Mouse (Mus musculus) heart, postnatal 0 days (tissue): ENCODE data around the gene Chrm3.

Experiments
- CTCF ChIP-seq: IDR thresholded peaks from 2 replicates; pipeline ENCODE4 v1.5.1; 2016; ENCODE audit warnings: antibody characterized with exemption, control low read depth, low read depth
- EP300 ChIP-seq: IDR thresholded peaks from 2 replicates; pipeline ENCODE4 v1.6.1; 2016; ENCODE audit warnings: antibody characterized with exemption, low read depth

- no peak for TF ChIP-seq CTCF
- no peak for TF ChIP-seq EP300
These were observed 294.9 kb downstream of the Chrm3 start for GRCm38 (mm10) chr13:10065776-10066175.
